Mouse (Mus musculus) MEL (cell line): ENCODE measurements at regions not wholly inside any gene's neighbourhood (a gene's known extent, or its start where the extent isn't known, plus 50 kb on each side); places are given as distances from the start of the nearest gene placed in this dataset.

Experiments
- DNase-seq: peaks from one replicate; pipeline ENCODE4 v3.0.0; 2011; ENCODE audit warnings: low read depth, low spot score
- H3K27ac ChIP-seq: 2 replicates; pipeline ENCODE4 v1.5.1; 2012; ENCODE audit warnings: low read depth, mild to moderate bottlenecking, control low read depth, low read length, moderate library complexity; ENCODE audit not compliant: control insufficient read depth
- H3K27me3 ChIP-seq, 2 experiments: fragments of 150-350 bp in 1 of 2; sonication (generic) in 1 of 2; 2 replicates each; pipeline ENCODE4 v1.6.1; 2012; ENCODE audit warnings: low read length in 2 of 2, mild to moderate bottlenecking in 2 of 2, improper control_type of control experiment in 1 of 2, moderate library complexity in 1 of 2; ENCODE audit not compliant: insufficient read depth in 2 of 2, control insufficient read depth in 1 of 2
- H3K36me3 ChIP-seq, 2 experiments: 2 replicates each; pipeline ENCODE4 v1.6.1; 2012 to 2014; ENCODE audit warnings: low read length in 2 of 2, improper control_type of control experiment in 1 of 2, inconsistent platforms in 1 of 2, mild to moderate bottlenecking in 1 of 2; ENCODE audit not compliant: insufficient read depth in 2 of 2, control insufficient read depth in 1 of 2
- H3K4me1 ChIP-seq, 2 experiments: fragments of 150-350 bp in 1 of 2; sonication (generic) in 1 of 2; 2 replicates each; pipeline ENCODE4 v1.6.1; 2012; ENCODE audit warnings: low read length in 2 of 2, improper control_type of control experiment in 1 of 2, mild to moderate bottlenecking in 1 of 2; ENCODE audit not compliant: insufficient read depth in 2 of 2, control insufficient read depth in 1 of 2
- H3K4me3 ChIP-seq, 2 experiments: fragments of 150-350 bp in 1 of 2; sonication (generic) in 1 of 2; 2 replicates each; pipeline ENCODE4 v1.5.1; 2012; ENCODE audit warnings: low read depth in 2 of 2, low read length in 2 of 2, mild to moderate bottlenecking in 2 of 2, moderate library complexity in 2 of 2, control low read depth in 1 of 2, improper control_type of control experiment in 1 of 2; ENCODE audit not compliant: control insufficient read depth in 1 of 2, insufficient read depth in 1 of 2
- H3K79me2 ChIP-seq: 2 replicates; pipeline ENCODE4 v1.6.1; 2012; ENCODE audit warnings: mild to moderate bottlenecking, low read length, moderate library complexity; ENCODE audit not compliant: control insufficient read depth, poor library complexity, insufficient read depth
- H3K9ac ChIP-seq: 2 replicates; pipeline ENCODE4 v1.6.1; 2012; ENCODE audit warnings: low read depth, mild to moderate bottlenecking, control low read depth, low read length, moderate library complexity; ENCODE audit not compliant: control insufficient read depth, poor library complexity, severe bottlenecking
- H3K9me3 ChIP-seq: fragments of 150-350 bp; sonication (generic); replicated peaks from 2 replicates; pipeline ENCODE4 v1.6.1; 2012; ENCODE audit warnings: mild to moderate bottlenecking, low read length, improper control_type of control experiment, moderate library complexity; ENCODE audit not compliant: insufficient read depth
- CTCF ChIP-seq, 3 experiments: IDR thresholded peaks in 2 of 3; conservative IDR thresholded peaks in 1 of 3; 2 replicates each; pipeline ENCODE4 v1.5.1; 2011 to 2012; ENCODE audit warnings: low read length in 3 of 3, low read depth in 2 of 3, mild to moderate bottlenecking in 2 of 3, improper control_type of control experiment in 1 of 3, inconsistent platforms in 1 of 3, mixed read lengths in 1 of 3, moderate library complexity in 1 of 3; ENCODE audit not compliant: control insufficient read depth in 1 of 3, insufficient read depth in 1 of 3, poor library complexity in 1 of 3, severe bottlenecking in 1 of 3
- ETS1 ChIP-seq: IDR thresholded peaks from 2 replicates; pipeline ENCODE4 v1.6.1; 2012; ENCODE audit warnings: low read depth, mild to moderate bottlenecking, inconsistent platforms, low read length, improper control_type of control experiment, moderate library complexity
- GABPA ChIP-seq: IDR thresholded peaks from 2 replicates; pipeline ENCODE4 v1.6.1; 2012; ENCODE audit warnings: low read depth, mild to moderate bottlenecking, inconsistent platforms, low read length, improper control_type of control experiment, moderate library complexity
- HCFC1 ChIP-seq: IDR thresholded peaks from 2 replicates; pipeline ENCODE4 v1.6.1; 2012; ENCODE audit warnings: low read depth, mild to moderate bottlenecking, inconsistent platforms, low read length, improper control_type of control experiment, moderate library complexity
- JUND ChIP-seq: IDR thresholded peaks from 2 replicates; pipeline ENCODE4 v1.6.1; 2011; ENCODE audit warnings: low read depth, mild to moderate bottlenecking, improper control_type of control experiment, low read length
- KAT2A ChIP-seq: conservative IDR thresholded peaks from 2 replicates; pipeline ENCODE4 v1.6.1; 2012; ENCODE audit warnings: low read depth, low read length, improper control_type of control experiment, inconsistent platforms
- MAFK ChIP-seq: IDR thresholded peaks from 2 replicates; pipeline ENCODE4 v1.6.1; 2011; ENCODE audit warnings: low read depth, mild to moderate bottlenecking, low read length, improper control_type of control experiment, borderline replicate concordance
- MAZ ChIP-seq: IDR thresholded peaks from 2 replicates; pipeline ENCODE4 v1.6.1; 2012; ENCODE audit warnings: low read depth, mild to moderate bottlenecking, inconsistent platforms, low read length, improper control_type of control experiment
- MEF2A ChIP-seq: IDR thresholded peaks from 2 replicates; pipeline ENCODE4 v1.6.1; 2014; ENCODE audit warnings: low read depth, mild to moderate bottlenecking, inconsistent platforms, low read length, improper control_type of control experiment; ENCODE audit not compliant: poor library complexity, insufficient replicate concordance, severe bottlenecking; ENCODE audit errors: extremely low read depth
- MYC ChIP-seq: IDR thresholded peaks from 2 replicates; pipeline ENCODE4 v1.6.1; 2011; ENCODE audit warnings: low read depth, mild to moderate bottlenecking, low read length, improper control_type of control experiment, moderate library complexity
- NELFE ChIP-seq: IDR thresholded peaks from 2 replicates; pipeline ENCODE4 v1.6.1; 2011; ENCODE audit warnings: low read depth, low read length, improper control_type of control experiment
- NRF1 ChIP-seq: IDR thresholded peaks from 2 replicates; pipeline ENCODE4 v1.6.1; 2014; ENCODE audit warnings: low read depth, mild to moderate bottlenecking, inconsistent platforms, low read length, improper control_type of control experiment, moderate library complexity; ENCODE audit not compliant: poor library complexity, insufficient read depth, severe bottlenecking
- RAD21 ChIP-seq: IDR thresholded peaks from 2 replicates; pipeline ENCODE4 v1.6.1; 2011; ENCODE audit warnings: mild to moderate bottlenecking, low read depth, low read length, improper control_type of control experiment
- SIN3A ChIP-seq: IDR thresholded peaks from 2 replicates; pipeline ENCODE4 v1.6.1; 2012; ENCODE audit warnings: low read length, improper control_type of control experiment, inconsistent platforms
- SMC3 ChIP-seq: IDR thresholded peaks from 2 replicates; pipeline ENCODE4 v1.6.1; 2011; ENCODE audit warnings: low read depth, low read length, improper control_type of control experiment
- TCF12 ChIP-seq: IDR thresholded peaks from 2 replicates; pipeline ENCODE4 v1.6.1; 2014; ENCODE audit warnings: low read depth, mild to moderate bottlenecking, inconsistent platforms, low read length, improper control_type of control experiment, moderate library complexity
- UBTF ChIP-seq: IDR thresholded peaks from 2 replicates; pipeline ENCODE4 v1.6.1; 2012; ENCODE audit warnings: low read depth, mild to moderate bottlenecking, inconsistent platforms, low read length, improper control_type of control experiment, moderate library complexity, borderline replicate concordance; ENCODE audit not compliant: insufficient read depth
- USF2 ChIP-seq, 2 experiments: IDR thresholded peaks; 2 replicates each; pipeline ENCODE4 v1.6.1; 2011 to 2012; ENCODE audit warnings: improper control_type of control experiment in 2 of 2, low read length in 2 of 2, borderline replicate concordance in 1 of 2, inconsistent platforms in 1 of 2, low read depth in 1 of 2, mild to moderate bottlenecking in 1 of 2; ENCODE audit not compliant: insufficient read depth in 1 of 2
- ZMIZ1 ChIP-seq: IDR thresholded peaks from 2 replicates; pipeline ENCODE4 v1.6.1; 2012; ENCODE audit warnings: low read depth, mild to moderate bottlenecking, inconsistent platforms, low read length, improper control_type of control experiment, moderate library complexity

DNA sequence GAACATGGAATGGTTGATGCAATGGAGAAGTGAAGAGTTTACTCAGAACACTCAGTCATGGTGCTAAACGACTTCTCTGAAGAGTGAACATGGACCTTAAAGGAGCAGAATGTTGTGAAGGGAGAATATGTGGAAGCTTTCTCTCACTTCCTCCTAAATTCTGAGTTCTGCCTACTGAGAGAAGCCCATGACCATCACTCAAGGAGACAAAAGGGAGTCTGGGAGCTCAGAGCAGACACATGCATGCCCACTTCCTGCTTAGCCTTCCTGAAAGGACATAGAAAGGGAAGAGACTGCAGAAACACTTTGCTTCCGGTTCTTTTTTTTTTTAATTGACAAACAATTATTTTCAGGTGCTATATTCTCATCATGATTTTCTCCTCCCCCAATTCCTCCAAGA is 166.1 kb upstream of the Prkcq start:
- no peak overlapping the region for H3K9ac ChIP-seq
- no peak overlapping the region for H3K4me3 ChIP-seq
- no peaks in the 10 kb centered on the region for H3K4me1 ChIP-seq
- no peaks in the 10 kb centered on the region for H3K36me3 ChIP-seq
- no peak overlapping the region for H3K27ac ChIP-seq
- H3K79me2 ChIP-seq, result no peaks in the 10 kb centered on the region
- TF ChIP-seq SIN3A (no peak), CTCF (IDR thresholded peaks at IDR 0.05 in 2 of 3, conservative IDR thresholded peaks at IDR 0.05 in 1 of 3; ENCODE audit: control insufficient read depth in 1 of 3, insufficient read depth in 1 of 3, low read depth in 2 of 3, low read length in 3 of 3, poor library complexity in 1 of 3, severe bottlenecking in 1 of 3) (no peak), HCFC1 (no peak), NELFE (no peak), SMC3 (no peak), MEF2A (no peak), MAFK (no peak), JUND (no peak), RAD21 (no peak), NRF1 (no peak), ETS1 (no peak)
- H3K27me3 ChIP-seq, result no peaks in the 10 kb centered on the region
- H3K9me3 ChIP-seq, result no peaks in the 10 kb centered on the region
- no peak for DNase-seq

DNA sequence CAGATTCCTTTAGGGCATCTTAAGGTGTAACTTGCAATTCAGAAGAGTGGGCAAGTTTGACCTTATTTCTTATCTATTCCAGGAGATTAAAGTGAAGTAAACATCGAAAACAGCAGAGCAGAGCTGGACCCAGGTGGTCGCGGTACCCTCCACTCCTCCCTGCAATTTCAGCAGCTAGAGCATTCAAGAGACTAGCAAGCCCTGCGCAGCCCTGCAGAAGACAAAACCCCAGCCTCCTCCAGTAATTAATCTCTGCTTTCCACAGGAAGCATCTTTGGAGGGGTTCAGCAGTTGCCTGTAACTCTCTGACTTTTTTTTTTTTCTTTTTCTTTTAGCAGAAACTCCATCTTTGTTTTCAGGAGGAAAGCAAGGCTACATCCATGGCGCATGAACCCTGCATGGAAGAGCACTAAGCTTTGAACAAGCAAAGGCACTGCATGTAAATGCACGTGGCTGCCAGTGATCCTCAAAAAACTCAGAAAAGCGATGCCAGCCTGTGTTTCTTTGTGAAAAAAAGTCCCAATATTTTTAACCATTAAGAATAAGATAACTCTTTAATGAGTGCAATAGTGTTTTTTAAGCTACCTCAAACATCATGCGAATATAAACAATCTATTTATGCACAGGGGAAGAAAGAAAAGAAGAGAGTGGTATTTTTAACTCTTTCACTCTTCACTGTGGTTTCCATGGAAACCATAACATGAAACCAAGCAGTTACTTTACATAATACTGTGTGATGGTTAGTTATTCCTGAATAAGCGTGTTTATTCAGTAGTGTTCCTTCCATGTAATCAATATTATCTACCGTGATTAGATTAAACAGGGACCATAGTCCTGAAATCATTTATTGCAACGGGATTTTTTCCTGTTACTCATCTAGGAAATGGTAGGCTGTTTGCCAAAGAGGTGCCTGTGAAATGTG is 160.6 kb upstream of the Prkcq start:
- H3K9ac ChIP-seq, result no peak overlapping the region
- no peak for DNase-seq
- H3K4me3 ChIP-seq, result no peak overlapping the region
- H3K36me3 ChIP-seq, result no peaks in the 10 kb centered on the region
- no peak overlapping the region for H3K27ac ChIP-seq
- no peaks in the 10 kb centered on the region for H3K79me2 ChIP-seq
- no peaks in the 10 kb centered on the region for H3K9me3 ChIP-seq
- H3K4me1 ChIP-seq, result no peaks in the 10 kb centered on the region
- no peak for TF ChIP-seq MYC
- TF ChIP-seq MAZ, result no peak
- TF ChIP-seq, all 39 proteins: peak for 0
- no peaks in the 10 kb centered on the region for H3K27me3 ChIP-seq

DNA sequence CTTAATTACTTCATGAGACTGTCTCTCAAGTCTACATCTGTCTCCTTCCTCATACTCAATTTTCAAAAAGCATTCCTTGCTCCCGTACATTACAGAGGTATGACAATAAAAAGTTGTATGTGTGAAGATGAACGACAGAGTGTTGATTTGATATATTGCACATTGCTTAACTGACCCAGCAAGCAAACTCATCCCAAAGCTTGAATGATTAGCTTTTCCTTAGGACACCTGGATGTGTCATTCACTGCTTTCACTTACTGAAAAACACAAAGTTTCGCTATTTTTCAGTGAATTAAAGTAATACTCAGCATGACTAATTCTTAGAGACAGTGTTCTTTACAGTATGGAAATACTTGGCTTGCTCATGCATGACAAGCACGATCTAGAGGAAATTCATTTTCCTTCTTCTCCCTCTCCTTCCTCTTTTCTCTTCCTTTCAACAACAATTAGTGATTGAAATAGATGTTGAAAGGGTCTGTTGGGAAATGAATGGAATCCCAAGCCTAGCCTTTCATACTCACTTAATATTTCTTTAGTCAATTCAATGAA is 159.5 kb upstream of the Prkcq start:
- DNase-seq, result no peak
- Histone ChIP-seq H3K27me3 (no peaks in the 10 kb centered on the region; a peak in 1 of 4 replicates), H3K27ac (no peak overlapping the region), H3K79me2 (no peaks in the 10 kb centered on the region), H3K9me3 (no peaks in the 10 kb centered on the region), H3K4me3 (no peak overlapping the region), H3K36me3 (no peaks in the 10 kb centered on the region), H3K4me1 (no peaks in the 10 kb centered on the region), H3K9ac (no peak overlapping the region)
- TF ChIP-seq USF2 (IDR thresholded peaks at IDR 0.05; ENCODE audit: borderline replicate concordance in 1 of 2, insufficient read depth in 1 of 2, low read depth in 1 of 2, low read length in 2 of 2), result no peak
- no peak for TF ChIP-seq CTCF (IDR thresholded peaks at IDR 0.05 in 2 of 3, conservative IDR thresholded peaks at IDR 0.05 in 1 of 3; ENCODE audit: control insufficient read depth in 1 of 3, insufficient read depth in 1 of 3, low read depth in 2 of 3, low read length in 3 of 3, poor library complexity in 1 of 3, severe bottlenecking in 1 of 3)
- TF ChIP-seq ZMIZ1, result no peak
- no peak for TF ChIP-seq SMC3
- no peak for TF ChIP-seq NRF1
- TF ChIP-seq KAT2A, result no peak
- no peak for TF ChIP-seq UBTF
- TF ChIP-seq TCF12, result no peak
- no peak for TF ChIP-seq MAZ
- no peak for TF ChIP-seq RAD21
- TF ChIP-seq GABPA, result no peak
